Mouse (Mus musculus): ENCODE data around the gene Scgb2b2. TPM values are rescaled to one million over a fixed set of nuclear protein-coding genes. Genes with fewer than 3 reads are reported as not detected.

Scgb2b2 gene
- not detected in 2 replicates for polyA plus RNA-seq (2015; fragmentation: Nextera tagmentation; extraction: Ambion mirVana)

GRCm38 (mm10) chr7:31290208-31290607 lies at the start of gene Scgb2b2:
Scgb2b2 (plus strand) TSS chr7:31290508.
- no peaks in the 10 kb centered on the region for H3K4me1 ChIP-seq
- ATAC-seq (ENCODE audit: low FRiP score) = no peak
- H3K9ac ChIP-seq (replicated peaks) = no peak within 1 kb of the TSS
- 84% methylated on average over 5 of the region's 5 CpGs for WGBS
- H3K36me3 ChIP-seq = no peaks in the 10 kb centered on the region
- no peak within 1 kb of the TSS for H3K27ac ChIP-seq (replicated peaks)
- H3K4me3 ChIP-seq (replicated peaks) = no peak within 1 kb of the TSS
- H3K9me3 ChIP-seq (replicated peaks) = peaks cover 11% of the 10 kb centered on the region; the same call in 1 of the 2 replicates
- H3K27me3 ChIP-seq (replicated peaks) = no peaks in the 10 kb centered on the region
- no peak within 1 kb of the TSS for H3K4me2 ChIP-seq

- no peak within 1 kb of the TSS for H3K9ac ChIP-seq (replicated peaks)
- no peak within 1 kb of the TSS for H3K4me2 ChIP-seq
- no peak for ATAC-seq (ENCODE audit: low FRiP score)
- H3K36me3 ChIP-seq = no peaks in the 10 kb centered on the region
- H3K4me3 ChIP-seq (replicated peaks) = no peak within 1 kb of the TSS
- H3K4me1 ChIP-seq = no peaks in the 10 kb centered on the region
- H3K27ac ChIP-seq (replicated peaks) = no peak within 1 kb of the TSS
- H3K27me3 ChIP-seq (replicated peaks) = no peaks in the 10 kb centered on the region
- H3K9me3 ChIP-seq (replicated peaks) = 0 out of 2 replicates have a peak, but pooled peaks cover 11% of the 10 kb centered on the region
- WGBS = 88% methylated on average over 3 of the region's 3 CpGs
Observed at GRCm38 (mm10) chr7:31291721-31292120, 1.4 kb downstream of the Scgb2b2 start, which contains the start of gene Scgb1b2. Scgb1b2 (minus strand) TSS chr7:31291821.

Other genes starting within 250 kb of the Scgb2b2 start
- 22.2 and 27.8 TPM in 2 replicates for gene Fxyd5, start 248.0 kb upstream of the Scgb2b2 start, polyA plus RNA-seq (2015; fragmentation: Nextera tagmentation; extraction: Ambion mirVana)
- 357 and 417 TPM in 2 replicates for gene Fxyd7, start 239.0 kb upstream of the Scgb2b2 start, polyA plus RNA-seq (2015; fragmentation: Nextera tagmentation; extraction: Ambion mirVana)
- gene Fxyd1, start 233.3 kb upstream of the Scgb2b2 start, polyA plus RNA-seq (2015; fragmentation: Nextera tagmentation; extraction: Ambion mirVana) = 26.8 and 36.9 TPM in 2 replicates
- gene Lgi4, start 231.2 kb upstream of the Scgb2b2 start, polyA plus RNA-seq (2015; fragmentation: Nextera tagmentation; extraction: Ambion mirVana) = 1.3 and 1.7 TPM in 2 replicates
- 0.79 and 14.6 TPM in 2 replicates for gene Fxyd3, start 213.8 kb upstream of the Scgb2b2 start, polyA plus RNA-seq (2015; fragmentation: Nextera tagmentation; extraction: Ambion mirVana)
- 0.50 and 4.0 TPM in 2 replicates for gene Hpn, start 175.2 kb upstream of the Scgb2b2 start, polyA plus RNA-seq (2015; fragmentation: Nextera tagmentation; extraction: Ambion mirVana)
- gene Scn1b, start 163.5 kb upstream of the Scgb2b2 start, polyA plus RNA-seq (2015; fragmentation: Nextera tagmentation; extraction: Ambion mirVana) = 21.1 and 24.8 TPM in 2 replicates
- gene Gramd1a, start 134.6 kb upstream of the Scgb2b2 start, polyA plus RNA-seq (2015; fragmentation: Nextera tagmentation; extraction: Ambion mirVana) = 174 and 212 TPM in 2 replicates
- not detected in 2 replicates for gene Scgb1b2, start 1.3 kb downstream of the Scgb2b2 start, polyA plus RNA-seq (2015; fragmentation: Nextera tagmentation; extraction: Ambion mirVana)
- gene Scgb2b3, start 71.6 kb downstream of the Scgb2b2 start, polyA plus RNA-seq (2015; fragmentation: Nextera tagmentation; extraction: Ambion mirVana) = not detected in 2 replicates
- not detected in 2 replicates for gene Scgb1b3, start 85.1 kb downstream of the Scgb2b2 start, polyA plus RNA-seq (2015; fragmentation: Nextera tagmentation; extraction: Ambion mirVana)